Mouse (Mus musculus) lung, postnatal 36 days (tissue): ENCODE measurements at regions not wholly inside any gene's neighbourhood (a gene's known extent, or its start where the extent isn't known, plus 50 kb on each side); places are given as distances from the start of the nearest gene placed in this dataset.

Source experiments
- DNase-seq: peaks from one replicate; pipeline ENCODE4 v3.0.0; 2022; ENCODE audit warnings: mixed read lengths

GRCm38 (mm10) chr4:28298911-28299353 lies 514.0 kb upstream of the Epha7 start:
- peak; percentile 5 for DNase-seq

- DNase-seq: no peak
Observed at GRCm38 (mm10) chr4:28300018-28300440, 512.9 kb upstream of the Epha7 start.

- DNase-seq: no peak
Observed at GRCm38 (mm10) chr4:28301686-28302085, 511.2 kb upstream of the Epha7 start.

- DNase-seq: no peak
Observed at GRCm38 (mm10) chr4:28331036-28331435, 481.9 kb upstream of the Epha7 start.

- no peak for DNase-seq
Observed at GRCm38 (mm10) chr4:28364566-28364965, 448.4 kb upstream of the Epha7 start.

GRCm38 (mm10) chr4:28377087-28377486 lies 435.8 kb upstream of the Epha7 start:
- DNase-seq: no peak

- no peak for DNase-seq
Observed at GRCm38 (mm10) chr4:28378661-28379060, 434.3 kb upstream of the Epha7 start.

- DNase-seq: no peak
Observed at GRCm38 (mm10) chr4:28424341-28424740, 388.6 kb upstream of the Epha7 start.

- DNase-seq: no peak
Observed at GRCm38 (mm10) chr4:28440161-28440560, 372.8 kb upstream of the Epha7 start.

- DNase-seq: no peak
Observed at GRCm38 (mm10) chr4:28453111-28453510, 359.8 kb upstream of the Epha7 start.

GRCm38 (mm10) chr4:28456312-28456711 lies 356.6 kb upstream of the Epha7 start:
- no peak for DNase-seq
